Mouse (Mus musculus) liver, embryonic 16.5 days (tissue): ENCODE measurements around the gene Sowaha. TPM values are rescaled to one million over a fixed set of nuclear protein-coding genes. Genes with fewer than 3 reads are reported as not detected.
A peak's percentile ranks its signal among the peaks of the same experiment; 100 is the strongest.

Source experiments
- ATAC-seq: fragments of 200-750 bp; cut with Nextera tagmentation; 2 replicates; pipeline ENCODE4 v1.8.0; 2017; ENCODE audit warnings: low read depth, mild to moderate bottlenecking, moderate number of reproducible peaks, moderate library complexity
- H3K27ac ChIP-seq: fragments of 300-500 bp; sonication (generic); 2 replicates; pipeline ENCODE4 v1.5.1; 2014; ENCODE audit warnings: mild to moderate bottlenecking, low read length
- H3K27me3 ChIP-seq: fragments of 300-500 bp; sonication (generic); 2 replicates; pipeline ENCODE4 v1.6.1; 2014; ENCODE audit warnings: low read depth, low read length, mixed read lengths; ENCODE audit not compliant: control insufficient read depth, insufficient read depth
- H3K36me3 ChIP-seq: fragments of 300-500 bp; sonication (generic); 2 replicates; pipeline ENCODE4 v1.6.1; 2014; ENCODE audit warnings: mild to moderate bottlenecking; ENCODE audit not compliant: control insufficient read depth, insufficient read depth
- H3K4me1 ChIP-seq: fragments of 300-500 bp; sonication (generic); 2 replicates; pipeline ENCODE4 v1.6.1; 2014; ENCODE audit warnings: low read depth, low read length, mixed read lengths; ENCODE audit not compliant: control insufficient read depth
- H3K4me2 ChIP-seq: fragments of 300-500 bp; sonication (generic); 2 replicates; pipeline ENCODE4 v1.6.1; 2014; ENCODE audit warnings: low read depth, low read length, mixed read lengths
- H3K4me3 ChIP-seq: fragments of 300-500 bp; sonication (generic); 2 replicates; pipeline ENCODE4 v1.5.1; 2014; ENCODE audit warnings: low read depth, mild to moderate bottlenecking, low read length
- H3K9ac ChIP-seq: fragments of 300-500 bp; sonication (generic); 2 replicates; pipeline ENCODE4 v1.6.1; 2014; ENCODE audit warnings: low read depth, low read length
- H3K9me3 ChIP-seq: fragments of 300-500 bp; sonication (generic); replicated peaks from 2 replicates; pipeline ENCODE4 v1.6.1; 2016; ENCODE audit warnings: low read length; ENCODE audit not compliant: control insufficient read depth
- WGBS: fragments of 180-500 bp; shearing (Covaris S2); extraction: QIAGEN DNeasy Blood & Tissue Kit; methylation state at CpG from one replicate; pipeline ENCODE4 v1.1.7; 2014; ENCODE audit not compliant: insufficient replicate concordance; 5-methylcytosine and 5-hydroxymethylcytosine counted together
- polyA plus RNA-seq: library from polyadenylated mRNA; unstranded; fragments of >200 nt; fragmentation: Nextera tagmentation; extraction: Ambion mirVana; gene quantifications from 2 replicates; pipeline ENCODE4 v1.2.1, GENCODE M21; 2015

Gene Sowaha
- polyA plus RNA-seq, 1 experiment from 2014 or later: 15.9 TPM

- Histone ChIP-seq H3K4me1 (peaks cover 4% of the 10 kb centered on the region; the same call in 1 of the 2 replicates), H3K9me3 (no peaks in the 10 kb centered on the region), H3K4me3 (no peak overlapping the region), H3K9ac (no peak overlapping the region), H3K27me3 (peaks cover 22% of the 10 kb centered on the region), H3K36me3 (no peaks in the 10 kb centered on the region), H3K27ac (no peak overlapping the region), H3K4me2 (no peak overlapping the region)
- WGBS: 82% methylated on average over 9 of the region's 9 CpGs
- no peak for ATAC-seq
Observed at GRCm38 (mm10) chr11:53452396-53452795, 27.7 kb downstream of the Sowaha start.

- H3K9ac ChIP-seq: no peak overlapping the region
- no peaks in the 10 kb centered on the region for H3K36me3 ChIP-seq
- no peak overlapping the region for H3K4me2 ChIP-seq
- no peaks in the 10 kb centered on the region for H3K9me3 ChIP-seq
- H3K27ac ChIP-seq: no peak overlapping the region
- peaks cover 4% of the 10 kb centered on the region; the same call in 1 of the 2 replicates for H3K4me1 ChIP-seq
- H3K4me3 ChIP-seq: no peak overlapping the region
- H3K27me3 ChIP-seq: peaks cover 11% of the 10 kb centered on the region
- ATAC-seq: no peak
- WGBS: 50% methylated on average over 2 of the region's 2 CpGs
Observed at GRCm38 (mm10) chr11:53451361-53451760, 28.7 kb downstream of the Sowaha start.

GRCm38 (mm10) chr11:53450070-53450705, 29.9 kb downstream of the Sowaha start:
- Histone ChIP-seq H3K4me3 (no peak overlapping the region), H3K27ac (no peak overlapping the region), H3K4me1 (peaks cover 4% of the 10 kb centered on the region; the same call in 1 of the 2 replicates), H3K36me3 (no peaks in the 10 kb centered on the region), H3K4me2 (no peak overlapping the region), H3K9ac (no peak overlapping the region), H3K9me3 (no peaks in the 10 kb centered on the region), H3K27me3 (peaks cover 3% of the 10 kb centered on the region; the same call in 1 of the 2 replicates)
- ATAC-seq: no peak
- 25% methylated on average over 15 of the region's 15 CpGs for WGBS

GRCm38 (mm10) chr11:53448529-53448928, 31.5 kb downstream of the Sowaha start:
- H3K27ac ChIP-seq: no peak overlapping the region
- 0 out of 2 replicates have a peak, but pooled peaks have one; percentile 35 for ATAC-seq
- no peak overlapping the region for H3K4me2 ChIP-seq
- no peaks in the 10 kb centered on the region for H3K9me3 ChIP-seq
- H3K27me3 ChIP-seq: peaks cover 3% of the 10 kb centered on the region; the same call in 1 of the 2 replicates
- 72% methylated on average over 1 of the region's 1 CpGs for WGBS
- no peak overlapping the region for H3K4me3 ChIP-seq
- H3K4me1 ChIP-seq: peaks cover 4% of the 10 kb centered on the region; the same call in 1 of the 2 replicates
- H3K9ac ChIP-seq: no peak overlapping the region
- H3K36me3 ChIP-seq: no peaks in the 10 kb centered on the region

GRCm38 (mm10) chr11:53447996-53448395, 32.1 kb downstream of the Sowaha start:
- no peak overlapping the region for H3K4me3 ChIP-seq
- H3K4me1 ChIP-seq: peaks cover 4% of the 10 kb centered on the region; the same call in 1 of the 2 replicates
- H3K9ac ChIP-seq: no peak overlapping the region
- no peaks in the 10 kb centered on the region for H3K36me3 ChIP-seq
- H3K27me3 ChIP-seq: peaks cover 3% of the 10 kb centered on the region; the same call in 1 of the 2 replicates
- ATAC-seq: no peak
- H3K27ac ChIP-seq: 0 out of 2 replicates have a peak overlapping the region, but pooled peaks have one; percentile 12
- no peak overlapping the region for H3K4me2 ChIP-seq
- 73% methylated on average over 8 of the region's 8 CpGs for WGBS
- H3K9me3 ChIP-seq: no peaks in the 10 kb centered on the region

GRCm38 (mm10) chr11:53446183-53446582, 33.9 kb downstream of the Sowaha start:
- ATAC-seq: peak; percentile 84
- WGBS: 80% methylated on average over 13 of the region's 13 CpGs
- Histone ChIP-seq H3K9ac (no peak overlapping the region), H3K4me3 (no peak overlapping the region), H3K9me3 (no peaks in the 10 kb centered on the region), H3K4me1 (peaks cover 8% of the 10 kb centered on the region), H3K4me2 (no peak overlapping the region), H3K36me3 (no peaks in the 10 kb centered on the region), H3K27me3 (peaks cover 2% of the 10 kb centered on the region; the same call in 1 of the 2 replicates), H3K27ac (peak overlapping the region; percentile 1; the same call in 1 of the 2 replicates)

- H3K4me3 ChIP-seq: no peak overlapping the region
- peaks cover 8% of the 10 kb centered on the region for H3K4me1 ChIP-seq
- no peak overlapping the region for H3K9ac ChIP-seq
- H3K27ac ChIP-seq: peak overlapping the region; percentile 1
- no peaks in the 10 kb centered on the region for H3K36me3 ChIP-seq
- WGBS: 50% methylated on average over 13 of the region's 13 CpGs
- no peak overlapping the region for H3K4me2 ChIP-seq
- H3K27me3 ChIP-seq: no peaks in the 10 kb centered on the region
- no peaks in the 10 kb centered on the region for H3K9me3 ChIP-seq
- peak; percentile 37; the same call in 1 of the 2 replicates for ATAC-seq
Observed at GRCm38 (mm10) chr11:53445562-53445961, 34.5 kb downstream of the Sowaha start.

GRCm38 (mm10) chr11:53443861-53444260, 36.2 kb downstream of the Sowaha start:
- Histone ChIP-seq H3K4me2 (no peak overlapping the region), H3K9ac (no peak overlapping the region), H3K36me3 (no peaks in the 10 kb centered on the region), H3K4me3 (no peak overlapping the region), H3K27ac (no peak overlapping the region), H3K9me3 (no peaks in the 10 kb centered on the region), H3K27me3 (no peaks in the 10 kb centered on the region; the same call in 1 of the 2 replicates), H3K4me1 (peaks cover 4% of the 10 kb centered on the region)
- no peak for ATAC-seq
- 14% methylated on average over 6 of the region's 6 CpGs for WGBS

- H3K4me2 ChIP-seq: 0 out of 2 replicates have a peak overlapping the region, but pooled peaks have one; percentile 12
- H3K4me1 ChIP-seq: peaks cover 4% of the 10 kb centered on the region
- 2% methylated on average over 12 of the region's 12 CpGs for WGBS
- H3K27ac ChIP-seq: peak overlapping the region; percentile 39; the same call in 1 of the 2 replicates
- no peak overlapping the region for H3K4me3 ChIP-seq
- no peaks in the 10 kb centered on the region for H3K36me3 ChIP-seq
- H3K27me3 ChIP-seq: no peaks in the 10 kb centered on the region; the same call in 1 of the 2 replicates
- H3K9ac ChIP-seq: 0 out of 2 replicates have a peak overlapping the region, but pooled peaks have one; percentile 7
- H3K9me3 ChIP-seq: no peaks in the 10 kb centered on the region
- ATAC-seq: no peak
Observed at GRCm38 (mm10) chr11:53441921-53442320, 38.2 kb downstream of the Sowaha start.
